ENCODE assay signal across 8 mouse cellular contexts in genomic region chr17:56119981-56120880, GRCm38 (mm10). TPM values are rescaled to one million over a fixed set of nuclear protein-coding genes. Genes with fewer than 3 reads are reported as not detected.
A peak's percentile ranks its signal among the peaks of the same experiment; 100 is the strongest.
DNase-seq lines count a peak whose midpoint lies in the region; ATAC-seq and TF ChIP-seq lines count a peak whose summit lies in the region.

No protein-coding gene starts in this region.

- H3K36me3 ChIP-seq in midbrain, embryonic 10.5 days, result 0 out of 2 replicates have a peak, but pooled peaks cover 3% of the 10 kb centered on the region
- H3K36me3 ChIP-seq in midbrain, embryonic 14.5 days (ENCODE audit: control insufficient read depth, insufficient read depth, low read length), result peaks cover 22% of the 10 kb centered on the region
- H3K36me3 ChIP-seq in embryonic facial prominence, embryonic 12.5 days, result no peaks in the 10 kb centered on the region
- peaks cover 13% of the 10 kb centered on the region for H3K36me3 ChIP-seq in hindbrain, embryonic 12.5 days
- no peaks in the 10 kb centered on the region for H3K36me3 ChIP-seq in limb, embryonic 14.5 days (ENCODE audit: control insufficient read depth, insufficient read depth, low read length)
- H3K36me3 ChIP-seq in testis, adult 2 months (ENCODE audit: control insufficient read depth, insufficient read depth, low read length), result no peaks in the 10 kb centered on the region

- H3K4me2 ChIP-seq in midbrain, embryonic 14.5 days (ENCODE audit: low read length), result no peak overlapping the region
- peak overlapping the region; percentile 22 for H3K4me2 ChIP-seq in embryonic facial prominence, embryonic 12.5 days (replicated peaks)
- peak overlapping the region; percentile 18; the same call in 1 of the 2 replicates for H3K4me2 ChIP-seq in hindbrain, embryonic 12.5 days (replicated peaks)
- H3K4me2 ChIP-seq in limb, embryonic 14.5 days (replicated peaks; ENCODE audit: low read depth, low read length, severe bottlenecking), result peak overlapping the region; percentile 7; the same call in 1 of the 2 replicates

- peaks cover 22% of the 10 kb centered on the region for H3K9me3 ChIP-seq in midbrain, embryonic 10.5 days (replicated peaks)
- peaks cover 12% of the 10 kb centered on the region for H3K9me3 ChIP-seq in midbrain, embryonic 14.5 days (ENCODE audit: control insufficient read depth, low read length)
- H3K9me3 ChIP-seq in embryonic facial prominence, embryonic 12.5 days, result peaks cover 15% of the 10 kb centered on the region
- H3K9me3 ChIP-seq in hindbrain, embryonic 12.5 days (replicated peaks), result peaks cover 20% of the 10 kb centered on the region
- peaks cover 11% of the 10 kb centered on the region for H3K9me3 ChIP-seq in limb, embryonic 14.5 days (ENCODE audit: control insufficient read depth, low read length)

- H3K27me3 ChIP-seq in midbrain, embryonic 10.5 days (ENCODE audit: low read depth, poor library complexity, severe bottlenecking), result peaks cover 94% of the 10 kb centered on the region
- H3K27me3 ChIP-seq in midbrain, embryonic 14.5 days (ENCODE audit: control insufficient read depth, insufficient read depth, low read length), result peaks cover 53% of the 10 kb centered on the region
- peaks cover 85% of the 10 kb centered on the region for H3K27me3 ChIP-seq in embryonic facial prominence, embryonic 12.5 days
- peaks cover 89% of the 10 kb centered on the region for H3K27me3 ChIP-seq in hindbrain, embryonic 12.5 days
- peaks cover 75% of the 10 kb centered on the region for H3K27me3 ChIP-seq in limb, embryonic 14.5 days (ENCODE audit: control insufficient read depth, insufficient read depth, low read length)
- H3K27me3 ChIP-seq in testis, adult 2 months (ENCODE audit: control insufficient read depth, insufficient read depth, low read length), result no peaks in the 10 kb centered on the region

- H3K9ac ChIP-seq in midbrain, embryonic 14.5 days (replicated peaks; ENCODE audit: low read length), result no peak overlapping the region
- H3K9ac ChIP-seq in embryonic facial prominence, embryonic 12.5 days, result no peak overlapping the region
- no peak overlapping the region for H3K9ac ChIP-seq in hindbrain, embryonic 12.5 days
- no peak overlapping the region for H3K9ac ChIP-seq in limb, embryonic 14.5 days (ENCODE audit: low read depth, low read length, severe bottlenecking)

- ATAC-seq in midbrain, embryonic 14.5 days (ENCODE audit: low FRiP score, low TSS enrichment), result no peak
- ATAC-seq in embryonic facial prominence, embryonic 12.5 days (ENCODE audit: insufficient number of reproducible peaks, insufficient read depth, low FRiP score, low TSS enrichment), result no peak
- ATAC-seq in hindbrain, embryonic 12.5 days (ENCODE audit: low FRiP score), result no peak
- no peak for ATAC-seq in limb, embryonic 14.5 days (ENCODE audit: low FRiP score, low read depth)

- H3K4me3 ChIP-seq in midbrain, embryonic 10.5 days, result peak overlapping the region; percentile 26
- H3K4me3 ChIP-seq in midbrain, embryonic 14.5 days (replicated peaks; ENCODE audit: low read depth, low read length), result no peak overlapping the region
- 0 out of 2 replicates have a peak overlapping the region, but pooled peaks have one; percentile 12 for H3K4me3 ChIP-seq in embryonic facial prominence, embryonic 12.5 days
- H3K4me3 ChIP-seq in hindbrain, embryonic 12.5 days, result peak overlapping the region; percentile 18
- peak overlapping the region; percentile 4; the same call in 1 of the 2 replicates for H3K4me3 ChIP-seq in limb, embryonic 14.5 days (replicated peaks; ENCODE audit: low read length)
- H3K4me3 ChIP-seq in testis, adult 2 months (ENCODE audit: control insufficient read depth, low read depth, low read length), result peak overlapping the region; percentile 33

- no peak for TF ChIP-seq CTCF in testis, adult 2 months (IDR thresholded peaks at IDR 0.05; ENCODE audit: control insufficient read depth, insufficient read depth, insufficient replicate concordance, low read depth, low read length)

- DNase-seq in midbrain, embryonic 10.5 days (ENCODE audit: low spot score), result no peak
- DNase-seq in midbrain, embryonic 14.5 days, result no peak
- DNase-seq in limb, embryonic 14.5 days (ENCODE audit: low spot score), result no peak
- DNase-seq in layer of hippocampus, postnatal 36 days, result no peak
- DNase-seq in layer of hippocampus, postnatal 14 days (ENCODE audit: low spot score in 2 of 2), result no peak

- TF ChIP-seq POLR2A in limb, embryonic 14.5 days (IDR thresholded peaks at IDR 0.05; ENCODE audit: borderline replicate concordance, extremely low read depth, insufficient read depth, insufficient read length), result no peak
- TF ChIP-seq POLR2A in testis, adult 2 months (IDR thresholded peaks at IDR 0.05; ENCODE audit: control insufficient read depth, low read depth, low read length), result no peak

- peaks cover 31% of the 10 kb centered on the region for H3K4me1 ChIP-seq in midbrain, embryonic 10.5 days
- peaks cover 4% of the 10 kb centered on the region; the same call in 1 of the 2 replicates for H3K4me1 ChIP-seq in midbrain, embryonic 14.5 days (ENCODE audit: control insufficient read depth, insufficient read depth, low read length)
- H3K4me1 ChIP-seq in embryonic facial prominence, embryonic 12.5 days, result peaks cover 26% of the 10 kb centered on the region
- peaks cover 26% of the 10 kb centered on the region for H3K4me1 ChIP-seq in hindbrain, embryonic 12.5 days
- H3K4me1 ChIP-seq in limb, embryonic 14.5 days (ENCODE audit: control insufficient read depth, insufficient read depth, low read length), result peaks cover 5% of the 10 kb centered on the region
- H3K4me1 ChIP-seq in testis, adult 2 months (ENCODE audit: control insufficient read depth, insufficient read depth, low read length), result peaks cover 37% of the 10 kb centered on the region

- no peak overlapping the region for H3K27ac ChIP-seq in midbrain, embryonic 10.5 days (replicated peaks)
- H3K27ac ChIP-seq in midbrain, embryonic 14.5 days (replicated peaks; ENCODE audit: low read depth, low read length), result no peak overlapping the region
- no peak overlapping the region for H3K27ac ChIP-seq in embryonic facial prominence, embryonic 12.5 days
- H3K27ac ChIP-seq in hindbrain, embryonic 12.5 days, result no peak overlapping the region
- H3K27ac ChIP-seq in limb, embryonic 14.5 days (replicated peaks; ENCODE audit: low read depth, low read length), result no peak overlapping the region
- peak overlapping the region; percentile 7 for H3K27ac ChIP-seq in testis, adult 2 months (ENCODE audit: control insufficient read depth, insufficient read depth, low read depth, low read length)

- 9% methylated on average over 66 of the region's 66 CpGs for WGBS in midbrain, embryonic 10.5 days
- WGBS in midbrain, embryonic 14.5 days, result 10% methylated on average over 66 of the region's 66 CpGs
- 6% methylated on average over 66 of the region's 66 CpGs for WGBS in embryonic facial prominence, embryonic 12.5 days
- 9% methylated on average over 66 of the region's 66 CpGs for WGBS in hindbrain, embryonic 12.5 days
- WGBS in limb, embryonic 14.5 days, result 6% methylated on average over 64 of the region's 66 CpGs

RNA-seq across cellular contexts. Expression of gene Lrg1, which starts 1.6 kb away (rescaled TPM):
- not detected in 2 replicates for polyA plus RNA-seq in midbrain, embryonic 10.5 days (2016; fragmentation: Nextera tagmentation; extraction: Ambion mirVana)
- 0.15 and 0.34 TPM in 2 replicates for polyA plus RNA-seq in midbrain, embryonic 14.5 days (2014; fragmentation: Nextera tagmentation; extraction: Ambion mirVana)
- 0.15 and 0.23 TPM in 2 replicates for polyA plus RNA-seq in embryonic facial prominence, embryonic 12.5 days (2016; fragmentation: Nextera tagmentation; extraction: Ambion mirVana)
- polyA plus RNA-seq in hindbrain, embryonic 12.5 days (2016; fragmentation: Nextera tagmentation; extraction: Ambion mirVana), result 0.25 and 0.27 TPM in 2 replicates
- polyA plus RNA-seq in limb, embryonic 14.5 days (2012; rRNA removed), result 0.27 and 0.29 TPM in 2 replicates
- 0.43 and 0.51 TPM in 2 replicates for polyA plus RNA-seq in limb, embryonic 14.5 days (2014; fragmentation: Nextera tagmentation; extraction: Ambion mirVana)
- 3.7 and 5.7 TPM in 2 replicates for polyA plus RNA-seq in testis, adult 2 months (2012; rRNA removed)
- 1 to 10 TPM in 1 of 2 experiments, under 1 TPM in 1; 0.40 to 1.7 TPM for total RNA-seq in layer of hippocampus, postnatal 36 days (2021)
- total RNA-seq in layer of hippocampus, postnatal 14 days (2021), result under 1 TPM; 0.62 to 0.81 TPM

RNA-seq across cellular contexts. Expression of gene Plin5, which starts 2.8 kb away (rescaled TPM):
- polyA plus RNA-seq in midbrain, embryonic 10.5 days (2016; fragmentation: Nextera tagmentation; extraction: Ambion mirVana), result 0.11 and 0.21 TPM in 2 replicates
- 0.55 and 1.0 TPM in 2 replicates for polyA plus RNA-seq in midbrain, embryonic 14.5 days (2014; fragmentation: Nextera tagmentation; extraction: Ambion mirVana)
- polyA plus RNA-seq in embryonic facial prominence, embryonic 12.5 days (2016; fragmentation: Nextera tagmentation; extraction: Ambion mirVana), result 0.15 and 0.29 TPM in 2 replicates
- 0.42 and 0.62 TPM in 2 replicates for polyA plus RNA-seq in hindbrain, embryonic 12.5 days (2016; fragmentation: Nextera tagmentation; extraction: Ambion mirVana)
- polyA plus RNA-seq in limb, embryonic 14.5 days (2012; rRNA removed), result not detected in 2 replicates
- polyA plus RNA-seq in limb, embryonic 14.5 days (2014; fragmentation: Nextera tagmentation; extraction: Ambion mirVana), result 0.10 and 0.17 TPM in 2 replicates
- polyA plus RNA-seq in testis, adult 2 months (2012; rRNA removed), result 1.7 and 2.7 TPM in 2 replicates
- total RNA-seq in layer of hippocampus, postnatal 36 days (2021), result under 1 TPM; 0.40 to 0.63 TPM
- 1 to 10 TPM; 1.1 to 1.4 TPM for total RNA-seq in layer of hippocampus, postnatal 14 days (2021)

RNA-seq across cellular contexts. Expression of gene Plin4, which starts 10.6 kb away (rescaled TPM):
- 0.04 and 0.11 TPM in 2 replicates for polyA plus RNA-seq in midbrain, embryonic 10.5 days (2016; fragmentation: Nextera tagmentation; extraction: Ambion mirVana)
- polyA plus RNA-seq in midbrain, embryonic 14.5 days (2014; fragmentation: Nextera tagmentation; extraction: Ambion mirVana), result 0.13 TPM in 2 replicates
- 0.08 and 0.10 TPM in 2 replicates for polyA plus RNA-seq in embryonic facial prominence, embryonic 12.5 days (2016; fragmentation: Nextera tagmentation; extraction: Ambion mirVana)
- polyA plus RNA-seq in hindbrain, embryonic 12.5 days (2016; fragmentation: Nextera tagmentation; extraction: Ambion mirVana), result 0.06 and 0.09 TPM in 2 replicates
- polyA plus RNA-seq in limb, embryonic 14.5 days (2012; rRNA removed), result 0.04 and 0.09 TPM in 2 replicates
- 0.07 and 0.11 TPM in 2 replicates for polyA plus RNA-seq in limb, embryonic 14.5 days (2014; fragmentation: Nextera tagmentation; extraction: Ambion mirVana)
- polyA plus RNA-seq in testis, adult 2 months (2012; rRNA removed), result 1.5 and 4.2 TPM in 2 replicates
- total RNA-seq in layer of hippocampus, postnatal 36 days (2021), result 1 to 10 TPM; 1.4 to 6.8 TPM
- total RNA-seq in layer of hippocampus, postnatal 14 days (2021), result 1 to 10 TPM; 1.3 to 2.5 TPM

RNA-seq across cellular contexts. Expression of gene Sema6b, which starts 19.9 kb away (rescaled TPM):
- 1.2 and 1.8 TPM in 2 replicates for polyA plus RNA-seq in midbrain, embryonic 10.5 days (2016; fragmentation: Nextera tagmentation; extraction: Ambion mirVana)
- 16.4 and 18.2 TPM in 2 replicates for polyA plus RNA-seq in midbrain, embryonic 14.5 days (2014; fragmentation: Nextera tagmentation; extraction: Ambion mirVana)
- 4.3 and 4.6 TPM in 2 replicates for polyA plus RNA-seq in embryonic facial prominence, embryonic 12.5 days (2016; fragmentation: Nextera tagmentation; extraction: Ambion mirVana)
- 9.6 and 11.2 TPM in 2 replicates for polyA plus RNA-seq in hindbrain, embryonic 12.5 days (2016; fragmentation: Nextera tagmentation; extraction: Ambion mirVana)
- 10.5 and 13.4 TPM in 2 replicates for polyA plus RNA-seq in limb, embryonic 14.5 days (2012; rRNA removed)
- polyA plus RNA-seq in limb, embryonic 14.5 days (2014; fragmentation: Nextera tagmentation; extraction: Ambion mirVana), result 3.1 and 3.8 TPM in 2 replicates
- polyA plus RNA-seq in testis, adult 2 months (2012; rRNA removed), result 0.28 and 0.63 TPM in 2 replicates
- 100 to 1,000 TPM; 129 to 138 TPM for total RNA-seq in layer of hippocampus, postnatal 36 days (2021)
- 100 to 1,000 TPM; 140 to 142 TPM for total RNA-seq in layer of hippocampus, postnatal 14 days (2021)

RNA-seq across cellular contexts. Expression of gene Hdgfl2, which starts 40.8 kb away (rescaled TPM):
- 188 and 191 TPM in 2 replicates for polyA plus RNA-seq in midbrain, embryonic 10.5 days (2016; fragmentation: Nextera tagmentation; extraction: Ambion mirVana)
- polyA plus RNA-seq in midbrain, embryonic 14.5 days (2014; fragmentation: Nextera tagmentation; extraction: Ambion mirVana), result 106 and 113 TPM in 2 replicates
- 173 and 179 TPM in 2 replicates for polyA plus RNA-seq in embryonic facial prominence, embryonic 12.5 days (2016; fragmentation: Nextera tagmentation; extraction: Ambion mirVana)
- polyA plus RNA-seq in hindbrain, embryonic 12.5 days (2016; fragmentation: Nextera tagmentation; extraction: Ambion mirVana), result 167 and 177 TPM in 2 replicates
- 82.3 and 118 TPM in 2 replicates for polyA plus RNA-seq in limb, embryonic 14.5 days (2012; rRNA removed)
- 84.9 and 104 TPM in 2 replicates for polyA plus RNA-seq in limb, embryonic 14.5 days (2014; fragmentation: Nextera tagmentation; extraction: Ambion mirVana)
- 115 and 135 TPM in 2 replicates for polyA plus RNA-seq in testis, adult 2 months (2012; rRNA removed)
- 100 to 1,000 TPM; 115 to 121 TPM for total RNA-seq in layer of hippocampus, postnatal 36 days (2021)
- 100 to 1,000 TPM; 104 to 115 TPM for total RNA-seq in layer of hippocampus, postnatal 14 days (2021)
